ENCODE assay signal across 35 mouse cellular contexts in the genomic region with DNA sequence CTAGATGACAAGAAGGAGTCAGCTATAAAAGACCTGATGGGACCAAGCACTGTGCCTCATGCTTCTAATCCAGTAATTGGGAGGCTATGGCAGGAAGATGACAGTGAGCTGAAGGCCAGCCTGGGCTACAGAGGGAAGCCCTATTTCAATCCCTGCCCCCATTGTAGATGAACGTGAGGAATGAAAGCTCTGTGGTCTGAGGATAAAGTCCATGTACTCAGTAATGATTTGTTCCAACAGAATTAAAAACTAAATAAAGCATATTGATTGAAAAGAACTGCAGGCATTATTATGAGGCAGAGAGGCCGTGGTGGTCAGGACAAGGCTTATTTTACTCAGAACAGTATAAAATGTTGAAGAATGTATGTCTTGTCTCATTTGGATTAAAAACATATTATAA. TPM values are rescaled to one million over a fixed set of nuclear protein-coding genes. Genes with fewer than 3 reads are reported as not detected.
"Had no signal": no experiment of that assay in that cellular context is flagged by ENCODE, and none has a peak within 500 bp of the region (broad histone marks: within the 10 kb centered on the region; RNA-seq: fewer than 3 reads in every experiment).

No protein-coding gene starts in this region.

- H3K9ac ChIP-seq: limb, embryonic 12.5 days; limb, embryonic 13.5 days; limb, embryonic 15.5 days; liver, embryonic 13.5 days; liver, embryonic 14.5 days; liver, embryonic 15.5 days; lung, embryonic 14.5 days; lung, embryonic 15.5 days; midbrain, embryonic 12.5 days; midbrain, embryonic 13.5 days; midbrain, embryonic 15.5 days; neural tube, embryonic 12.5 days had no signal

- H3K4me2 ChIP-seq: limb, embryonic 12.5 days; limb, embryonic 13.5 days; limb, embryonic 15.5 days; liver, embryonic 11.5 days; liver, embryonic 13.5 days; liver, embryonic 15.5 days; lung, embryonic 14.5 days; lung, embryonic 15.5 days; midbrain, embryonic 11.5 days; midbrain, embryonic 12.5 days; midbrain, embryonic 13.5 days; midbrain, embryonic 15.5 days; neural tube, embryonic 12.5 days had no signal

- H3K4me3 ChIP-seq: left cerebral cortex, adult 2 months; limb, embryonic 10.5 days; limb, embryonic 12.5 days; limb, embryonic 13.5 days; limb, embryonic 15.5 days; liver, embryonic 13.5 days; liver, embryonic 15.5 days; lung, embryonic 15.5 days; megakaryocyte, embryonic 14.5 days; midbrain, embryonic 10.5 days; midbrain, embryonic 12.5 days; midbrain, embryonic 13.5 days; midbrain, embryonic 15.5 days; myocyte; neural tube, embryonic 12.5 days had no signal

- H3K27ac ChIP-seq: left cerebral cortex, adult 2 months; limb, embryonic 10.5 days; limb, embryonic 12.5 days; limb, embryonic 13.5 days; limb, embryonic 15.5 days; liver, embryonic 13.5 days; liver, embryonic 14.5 days; liver, embryonic 15.5 days; lung, embryonic 15.5 days; macrophage; midbrain, embryonic 10.5 days; midbrain, embryonic 12.5 days; midbrain, embryonic 13.5 days; midbrain, embryonic 15.5 days; neural tube, embryonic 12.5 days had no signal

- H3K36me3 ChIP-seq: limb, embryonic 15.5 days; liver, embryonic 15.5 days; lung, embryonic 15.5 days; midbrain, embryonic 12.5 days; midbrain, embryonic 13.5 days; midbrain, embryonic 15.5 days; neural tube, embryonic 12.5 days had no signal

- H3K27me3 ChIP-seq: limb, embryonic 12.5 days; limb, embryonic 13.5 days; limb, embryonic 15.5 days; liver, embryonic 13.5 days; liver, embryonic 15.5 days; lung, embryonic 15.5 days; megakaryocyte, embryonic 14.5 days; midbrain, embryonic 12.5 days; midbrain, embryonic 13.5 days; midbrain, embryonic 15.5 days; neural tube, embryonic 12.5 days had no signal

- H3K4me1 ChIP-seq: limb, embryonic 13.5 days; limb, embryonic 15.5 days; liver, embryonic 13.5 days; lung, embryonic 15.5 days; midbrain, embryonic 10.5 days; midbrain, embryonic 12.5 days; midbrain, embryonic 13.5 days; midbrain, embryonic 15.5 days; neural tube, embryonic 12.5 days had no signal

- ATAC-seq: lung, postnatal 0 days; midbrain, embryonic 13.5 days; midbrain, embryonic 15.5 days; midbrain, embryonic 16.5 days had no signal

- H3K9me3 ChIP-seq: limb, embryonic 10.5 days; limb, embryonic 12.5 days; limb, embryonic 13.5 days; limb, embryonic 15.5 days; liver, embryonic 13.5 days; liver, embryonic 15.5 days; lung, embryonic 15.5 days; megakaryocyte, embryonic 14.5 days; midbrain, embryonic 10.5 days; midbrain, embryonic 12.5 days; midbrain, embryonic 13.5 days; midbrain, embryonic 15.5 days; neural tube, embryonic 12.5 days had no signal

- DNase-seq: left cerebral cortex, postnatal 4 days; liver, embryonic 13.5 days; lung, adult 18-20 months; lung, adult 2 months; lung, embryonic 14.5 days; lung, postnatal 10 days; lung, postnatal 14 days; lung, postnatal 36 days; lung, postnatal 4 days; midbrain, embryonic 14.5 days had no signal

RNA-seq across cellular contexts. Expression of a gene that starts 53.5 kb away (rescaled TPM):
- total RNA-seq: megakaryocyte progenitor cell, adult 5-6 weeks; megakaryocyte, adult 5-6 weeks; megakaryocyte-erythroid progenitor cell, adult 5-6 weeks; monocyte, adult 5-6 weeks had no signal
- polyA plus RNA-seq: liver, embryonic 16.5 days; macrophage had no signal
